Mouse (Mus musculus) gastrocnemius, adult 2 months (tissue): Measurements from ENCODE around the gene Gm20388. TPM values are rescaled to one million over a fixed set of nuclear protein-coding genes. Genes with fewer than 3 reads are reported as not detected.

Experiments
- DNase-seq: peaks from one replicate; pipeline ENCODE4 v3.0.0; 2022
- H3K27ac ChIP-seq: fragments of 200-600 bp; 2 replicates; pipeline ENCODE4 v1.8.1; 2022; ENCODE audit warnings: mild to moderate bottlenecking
- H3K4me3 ChIP-seq: fragments of 200-600 bp; 2 replicates; pipeline ENCODE4 v1.8.1; 2022; ENCODE audit warnings: mild to moderate bottlenecking, moderate library complexity
- CTCF ChIP-seq: fragments of 200-600 bp; IDR thresholded peaks from 2 replicates; pipeline ENCODE4 v1.8.1; 2022; ENCODE audit warnings: antibody characterized with exemption, mild to moderate bottlenecking, moderate library complexity
- intact Hi-C: fragments of 180-260 bp; cut with DNase I; formaldehyde crosslinking; loops from one replicate; pipeline ENCODE4 v1.15.1; 2025
- total RNA-seq, 2 experiments: library from RNA; stranded (reverse); gene quantifications; 2 replicates each; pipeline ENCODE4 v1.2.3; 2021

Gm20388 gene
- total RNA-seq, 2 experiments from 2014 or later: 6.1 to 15.0 TPM

DNA sequence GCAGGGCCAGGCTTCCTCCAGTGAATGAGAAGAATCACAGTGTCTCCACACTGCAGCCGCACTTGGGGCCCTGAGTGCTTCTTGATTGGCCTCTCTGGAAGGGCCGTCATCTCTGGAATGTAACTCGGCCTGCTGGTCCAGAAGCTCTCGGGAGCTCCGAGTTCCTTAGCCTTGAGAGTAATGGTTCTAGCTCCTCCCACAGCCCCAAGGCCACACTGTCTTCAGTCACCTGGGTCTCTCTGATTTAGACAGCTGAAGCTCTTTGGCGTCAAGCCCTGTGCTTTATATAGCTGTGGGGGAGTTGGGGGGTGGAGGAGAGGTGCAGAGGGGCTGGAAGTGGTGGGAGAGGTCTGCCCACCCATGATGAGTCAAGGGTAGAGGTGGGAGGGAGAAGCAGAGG lies 2626.4 kb downstream of the Gm20388 start:
- no peak for DNase-seq
- intact Hi-C loops: no loop called here
- Histone ChIP-seq H3K4me3 (no peak overlapping the region), H3K27ac (peak overlapping the region; percentile 66)
- no peak for TF ChIP-seq CTCF

- DNase-seq: no peak
- Histone ChIP-seq H3K4me3 (no peak overlapping the region), H3K27ac (peak overlapping the region; percentile 66)
- intact Hi-C loops: no loop called here
- TF ChIP-seq CTCF: no peak
Measured at GRCm38 (mm10) chr8:122537812-122538211, 2627.2 kb downstream of the Gm20388 start.

DNA sequence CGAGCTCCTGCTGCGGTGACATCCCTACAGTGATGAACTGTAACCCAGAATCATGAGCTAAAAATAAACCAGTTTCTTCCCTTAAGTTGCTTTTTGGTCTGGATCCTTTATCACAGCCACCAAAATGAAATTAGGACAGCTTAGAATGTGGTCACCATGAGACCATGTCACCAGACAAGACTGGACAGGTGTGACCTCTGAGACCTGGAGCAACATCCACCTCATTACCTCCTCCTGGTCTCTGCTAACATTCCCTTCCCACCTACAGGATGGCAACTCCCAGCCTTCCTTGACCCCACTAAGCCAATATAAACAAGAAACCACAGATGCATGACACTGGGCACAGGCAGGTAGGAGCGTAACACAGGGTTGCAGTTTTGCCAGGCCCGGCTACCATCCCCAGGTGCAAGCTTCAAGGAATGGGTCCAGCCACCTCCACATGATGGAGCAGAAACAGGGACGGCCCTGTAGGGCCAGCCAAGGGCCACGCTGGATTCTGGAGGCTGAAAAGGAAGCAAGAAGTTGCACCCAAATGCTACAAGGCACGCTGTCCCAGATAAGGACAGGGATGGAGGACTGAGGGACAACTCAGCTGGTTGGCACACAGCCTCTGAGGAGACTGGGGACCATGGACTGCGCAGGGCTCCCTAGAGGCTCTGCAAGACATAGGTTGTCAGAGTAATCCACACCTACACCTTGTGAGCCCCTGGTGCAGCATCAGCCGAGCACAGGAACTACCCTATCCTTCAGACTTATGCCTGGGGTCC lies 2627.9 kb downstream of the Gm20388 start:
- intact Hi-C loops: no loop called here
- DNase-seq: no peak
- peak overlapping the region; percentile 66 for H3K27ac ChIP-seq
- no peak for TF ChIP-seq CTCF
- H3K4me3 ChIP-seq: no peak overlapping the region

DNA sequence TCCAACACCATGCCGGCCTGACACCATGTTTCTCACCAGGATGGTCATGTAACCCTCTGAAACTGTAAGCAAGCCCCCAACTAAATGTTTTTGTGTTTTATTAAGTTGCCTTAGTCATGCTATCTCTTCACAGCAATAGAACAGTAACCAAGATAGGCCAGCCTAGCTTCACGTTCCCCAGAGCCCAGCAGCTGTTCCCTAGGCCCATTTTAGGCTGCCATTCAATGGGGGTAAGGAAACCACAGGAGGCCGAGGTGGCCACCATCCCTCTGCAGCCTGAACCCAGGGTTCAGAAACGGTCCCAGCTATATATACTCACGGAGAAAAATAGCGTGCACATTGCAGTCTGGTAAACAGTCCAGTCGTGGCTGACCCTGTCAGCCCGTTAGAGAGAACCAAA lies 2633.5 kb downstream of the Gm20388 start:
- Histone ChIP-seq H3K27ac (0 out of 2 replicates have a peak overlapping the region, but pooled peaks have one; percentile 0), H3K4me3 (no peak overlapping the region)
- intact Hi-C loops: no loop called here
- TF ChIP-seq CTCF: no peak
- DNase-seq: no peak

GRCm38 (mm10) chr8:122546066-122546755 lies 2635.6 kb downstream of the Gm20388 start:
- TF ChIP-seq CTCF: no peak
- intact Hi-C loops: no loop called here
- DNase-seq: no peak
- Histone ChIP-seq H3K27ac (peak overlapping the region; percentile 80), H3K4me3 (peak overlapping the region; percentile 95)

DNA sequence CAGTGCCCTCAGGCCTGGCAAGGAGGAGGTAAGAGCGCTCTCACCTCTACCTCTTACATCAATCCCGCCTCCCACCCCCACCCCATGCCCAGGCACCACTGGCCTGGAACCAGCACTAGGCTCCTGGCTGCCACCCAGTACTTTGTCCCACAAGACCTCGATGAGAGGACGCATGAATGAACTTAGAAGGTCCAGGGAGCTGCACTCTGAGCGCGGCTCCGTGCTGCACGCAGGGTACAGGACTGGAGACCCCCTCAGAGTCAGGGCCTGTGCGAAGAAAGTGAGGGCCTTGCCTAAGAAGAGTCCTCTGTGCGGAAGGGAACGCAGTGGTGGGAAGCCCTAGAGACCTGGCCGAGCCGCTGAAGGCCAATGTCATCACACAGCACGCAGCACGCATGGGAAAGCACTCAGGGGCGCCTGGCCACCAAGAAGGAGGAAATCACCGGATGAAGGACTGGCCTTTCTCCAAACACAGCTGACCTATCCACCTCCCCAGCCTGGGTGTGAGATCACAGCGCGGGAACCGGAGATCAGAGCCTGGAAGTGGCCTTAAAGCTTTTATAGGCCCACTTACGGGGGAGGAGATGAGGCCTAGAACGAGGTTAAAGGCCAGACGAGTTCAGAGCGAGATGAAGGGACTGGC lies 2636.3 kb downstream of the Gm20388 start:
- Histone ChIP-seq H3K27ac (peak overlapping the region; percentile 80), H3K4me3 (peak overlapping the region; percentile 95)
- intact Hi-C loops: no loop called here
- peak; percentile 75 for DNase-seq
- no peak for TF ChIP-seq CTCF

GRCm38 (mm10) chr8:122547815-122548214 lies 2637.2 kb downstream of the Gm20388 start:
- H3K4me3 ChIP-seq: peak overlapping the region; percentile 95
- TF ChIP-seq CTCF: no peak
- no peak for DNase-seq
- H3K27ac ChIP-seq: peak overlapping the region; percentile 80
- intact Hi-C loops: no loop called here

DNA sequence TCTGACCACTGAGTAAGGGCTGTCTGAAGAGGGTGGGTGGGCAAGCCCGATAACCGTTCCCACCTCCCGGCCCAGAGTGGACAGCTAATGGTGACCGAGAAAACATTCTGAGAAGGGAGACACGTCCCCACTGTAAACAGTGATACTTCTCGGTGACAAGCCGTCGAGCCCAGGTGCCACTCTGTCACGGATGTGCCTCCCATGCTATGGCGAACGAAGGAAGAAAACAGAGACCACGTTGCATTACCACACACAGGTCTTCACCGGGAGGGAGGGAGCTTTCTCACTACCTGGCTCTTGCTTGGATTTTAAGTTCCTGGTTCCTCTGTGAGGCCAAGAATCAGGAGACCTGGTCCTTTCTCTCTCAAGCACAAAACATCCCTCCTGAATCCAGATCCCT lies 2637.7 kb downstream of the Gm20388 start:
- peak overlapping the region; percentile 95 for H3K4me3 ChIP-seq
- no peak for TF ChIP-seq CTCF
- DNase-seq: no peak
- peak overlapping the region; percentile 80 for H3K27ac ChIP-seq
- intact Hi-C loops: no loop called here

- no peak for DNase-seq
- no peak for TF ChIP-seq CTCF
- intact Hi-C loops: no loop called here
- H3K27ac ChIP-seq: peak overlapping the region; percentile 80
- peak overlapping the region; percentile 95 for H3K4me3 ChIP-seq
Measured at GRCm38 (mm10) chr8:122548891-122549439, 2638.3 kb downstream of the Gm20388 start.

- DNase-seq: peak; percentile 75
- peak overlapping the region; percentile 95 for H3K27ac ChIP-seq
- intact Hi-C loops: no loop called here
- H3K4me3 ChIP-seq: peak overlapping the region; percentile 95
- no peak for TF ChIP-seq CTCF
Measured at GRCm38 (mm10) chr8:122550234-122550994, 2639.8 kb downstream of the Gm20388 start.

- Histone ChIP-seq H3K4me3 (peak overlapping the region; percentile 95), H3K27ac (peak overlapping the region; percentile 95)
- TF ChIP-seq CTCF: no peak
- no peak for DNase-seq
- intact Hi-C loops: loop anchor here (1.0 kb wide), 1 partner anchor 50 kb away; no protein-coding TSS in a partner anchor
Measured at GRCm38 (mm10) chr8:122550995-122551264, 2640.3 kb downstream of the Gm20388 start.

GRCm38 (mm10) chr8:122551265-122552051 lies 2640.8 kb downstream of the Gm20388 start, which contains the start of gene Piezo1:
Gene Piezo1 (minus strand): TSS chr8:122551329.
- TF ChIP-seq CTCF: no peak; the same call in 1 of the 2 replicates
- intact Hi-C loops: loop anchor here (1.0 kb wide), 1 partner anchor 50 kb away; no protein-coding TSS in a partner anchor
- H3K27ac ChIP-seq: peak within 1 kb of the TSS; percentile 95
- peak; percentile 95 for DNase-seq
- peak within 1 kb of the TSS; percentile 95 for H3K4me3 ChIP-seq
